Mouse (Mus musculus) liver (tissue): Measurements from ENCODE around the gene Hist2h2ac.
"Not testable (repeated sequence)": the region's sequence is repeated elsewhere in the genome, so short reads cannot be mapped to it uniquely, and the experiment has no call there.

Source experiments
- DNase-seq: peaks from one replicate; pipeline ENCODE4 v3.0.0-alpha.2; 2020; ENCODE audit warnings: mixed read lengths

Hist2h2ac gene

GRCm38 (mm10) chr3:96226695-96227648 lies 6.3 kb upstream of the Hist2h2ac start:
- DNase-seq, result no peak

- DNase-seq, result no peak
Observed at GRCm38 (mm10) chr3:96225421-96225820, 4.7 kb upstream of the Hist2h2ac start.

GRCm38 (mm10) chr3:96222774-96223173 lies 2.1 kb upstream of the Hist2h2ac start:
- DNase-seq, result no peak

GRCm38 (mm10) chr3:96221640-96222038 lies 959 bp upstream of the Hist2h2ac start:
- DNase-seq, result peak; percentile 51

GRCm38 (mm10) chr3:96220131-96220764 lies 432 bp downstream of the Hist2h2ac start:
- peak; percentile 57 for DNase-seq

- DNase-seq, result peak; percentile 78
Observed at GRCm38 (mm10) chr3:96219661-96220130, 984 bp downstream of the Hist2h2ac start, which contains the start of the genes Bola1 and Hist2h2ab. Gene Bola1 (minus strand): TSS chr3:96219709. Gene Hist2h2ab (plus strand): TSS chr3:96219865.

GRCm38 (mm10) chr3:96219191-96219641 lies 1.5 kb downstream of the Hist2h2ac start:
- peak; percentile 37 for DNase-seq

GRCm38 (mm10) chr3:96209242-96209641 lies 11.4 kb downstream of the Hist2h2ac start:
- DNase-seq, result no peak

GRCm38 (mm10) chr3:96207819-96208218 lies 12.9 kb downstream of the Hist2h2ac start:
- DNase-seq, result no peak

- DNase-seq, result no peak
Observed at GRCm38 (mm10) chr3:96199731-96200130, 20.9 kb downstream of the Hist2h2ac start.

- DNase-seq, result not testable (repeated sequence)
Observed at GRCm38 (mm10) chr3:96198601-96199251, 22.0 kb downstream of the Hist2h2ac start.

GRCm38 (mm10) chr3:96198181-96198580 lies 22.5 kb downstream of the Hist2h2ac start:
- DNase-seq, result peak; percentile 27

- DNase-seq, result peak; percentile 90
Observed at GRCm38 (mm10) chr3:96197129-96197749, 23.4 kb downstream of the Hist2h2ac start.

GRCm38 (mm10) chr3:96196437-96197128 lies 24.1 kb downstream of the Hist2h2ac start:
- DNase-seq, result no peak

GRCm38 (mm10) chr3:96195616-96196313 lies 24.9 kb downstream of the Hist2h2ac start:
- no peak for DNase-seq

- no peak for DNase-seq
Observed at GRCm38 (mm10) chr3:96194966-96195365, 25.7 kb downstream of the Hist2h2ac start.

- no peak for DNase-seq
Observed at GRCm38 (mm10) chr3:96192977-96193376, 27.7 kb downstream of the Hist2h2ac start.

GRCm38 (mm10) chr3:96182382-96182776 lies 38.3 kb downstream of the Hist2h2ac start:
- no peak for DNase-seq

GRCm38 (mm10) chr3:96181510-96182381 lies 38.9 kb downstream of the Hist2h2ac start:
- DNase-seq, result no peak
